Mouse (Mus musculus) right cerebral cortex, postnatal 10 days (tissue): Measurements from ENCODE around the gene Amotl1.

Experiments used
- DNase-seq, 2 experiments: peaks; one replicate each; pipeline ENCODE4 v3.0.0; 2021; ENCODE audit warnings: low spot score in 2 of 2

The Amotl1 gene

GRCm38 (mm10) chr9:14548366-14548761 is 96.5 kb downstream of the Amotl1 start:
- no peak for DNase-seq

GRCm38 (mm10) chr9:14547584-14548365 is 97.1 kb downstream of the Amotl1 start:
- DNase-seq, result no peak

- DNase-seq, result no peak
Measured at GRCm38 (mm10) chr9:14544034-14544757, 100.7 kb downstream of the Amotl1 start.

- peak in 1 of 2 experiments; percentile 43 for DNase-seq
Measured at GRCm38 (mm10) chr9:14534833-14535456, 109.9 kb downstream of the Amotl1 start.

- no peak for DNase-seq
Measured at GRCm38 (mm10) chr9:14533659-14534058, 111.2 kb downstream of the Amotl1 start.

- DNase-seq, result peak in 1 of 2 experiments; percentile 29
Measured at GRCm38 (mm10) chr9:14532283-14532682, 112.6 kb downstream of the Amotl1 start.

GRCm38 (mm10) chr9:14530004-14530403 is 114.9 kb downstream of the Amotl1 start:
- DNase-seq, result no peak

- peak; percentile 83 to 86 for DNase-seq
Measured at GRCm38 (mm10) chr9:14523408-14524043, 121.3 kb downstream of the Amotl1 start.

GRCm38 (mm10) chr9:14521695-14522094 is 123.2 kb downstream of the Amotl1 start:
- DNase-seq, result no peak

- no peak for DNase-seq
Measured at GRCm38 (mm10) chr9:14520971-14521670, 123.7 kb downstream of the Amotl1 start.

- DNase-seq, result no peak
Measured at GRCm38 (mm10) chr9:14518105-14518504, 126.8 kb downstream of the Amotl1 start.

GRCm38 (mm10) chr9:14517296-14517695 is 127.6 kb downstream of the Amotl1 start:
- DNase-seq, result no peak

- peak; percentile 36 to 37 for DNase-seq
Measured at GRCm38 (mm10) chr9:14512633-14513445, 132.0 kb downstream of the Amotl1 start.

- no peak for DNase-seq
Measured at GRCm38 (mm10) chr9:14500916-14501424, 143.9 kb downstream of the Amotl1 start.

- DNase-seq, result peak; percentile 98 to 99
Measured at GRCm38 (mm10) chr9:14500023-14500915, 144.6 kb downstream of the Amotl1 start, which contains the start of the genes Kdm4d and Cwc15. Gene Kdm4d (minus strand): TSS chr9:14500482. Gene Cwc15 (plus strand): TSS chr9:14500617.

GRCm38 (mm10) chr9:14498896-14499705 is 145.8 kb downstream of the Amotl1 start:
- DNase-seq, result no peak
